Mouse (Mus musculus) myocyte (in vitro differentiated cells): ENCODE data around the gene Gm15319.
"Not testable (repeated sequence)": the region's sequence is repeated elsewhere in the genome, so short reads cannot be mapped to it uniquely, and the experiment has no call there.

Experiments used
- E2F4 ChIP-seq: IDR thresholded peaks from one replicate; pipeline ENCODE4 v1.6.1; 2011; ENCODE audit warnings: mild to moderate bottlenecking, control low read depth, moderate library complexity; ENCODE audit not compliant: insufficient read depth
- POLR2A ChIP-seq: IDR thresholded peaks from one replicate; pipeline ENCODE4 v1.6.1; 2011; ENCODE audit warnings: low read depth, mild to moderate bottlenecking, control low read depth, moderate library complexity; ENCODE audit not compliant: insufficient read length
- USF1 ChIP-seq: IDR thresholded peaks from one replicate; pipeline ENCODE4 v1.6.1; 2011; ENCODE audit warnings: low read depth, mild to moderate bottlenecking, control low read depth, moderate library complexity

DNA sequence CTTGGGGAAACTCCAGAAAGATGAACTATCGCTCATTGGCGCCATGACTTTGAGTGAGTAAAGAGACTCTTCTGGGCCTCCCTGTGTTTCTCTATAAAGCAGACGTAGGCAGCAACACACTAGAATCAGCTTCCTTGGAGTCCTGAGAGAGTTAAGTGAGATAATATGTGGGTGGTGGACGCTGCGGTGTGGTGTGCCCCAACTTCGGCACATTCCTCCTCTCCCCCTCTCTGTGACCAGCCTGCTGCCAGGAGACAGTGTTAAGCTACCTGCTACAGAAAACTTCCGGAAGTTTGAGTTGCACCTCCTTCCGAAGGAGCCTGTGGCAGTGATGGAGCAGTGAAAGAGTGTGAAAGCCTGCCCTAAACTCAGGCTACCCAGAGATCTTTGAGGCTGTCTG is 15.3 kb upstream of the Gm15319 start:
- not testable (repeated sequence) for TF ChIP-seq USF1, POLR2A, E2F4
